Mouse (Mus musculus): Measurements from ENCODE around the gene Nrtn. TPM values are rescaled to one million over a fixed set of nuclear protein-coding genes. Genes with fewer than 3 reads are reported as not detected.

Gene Nrtn
- polyA plus RNA-seq, 1 experiment from 2014 or later: 20.6 TPM

DNA sequence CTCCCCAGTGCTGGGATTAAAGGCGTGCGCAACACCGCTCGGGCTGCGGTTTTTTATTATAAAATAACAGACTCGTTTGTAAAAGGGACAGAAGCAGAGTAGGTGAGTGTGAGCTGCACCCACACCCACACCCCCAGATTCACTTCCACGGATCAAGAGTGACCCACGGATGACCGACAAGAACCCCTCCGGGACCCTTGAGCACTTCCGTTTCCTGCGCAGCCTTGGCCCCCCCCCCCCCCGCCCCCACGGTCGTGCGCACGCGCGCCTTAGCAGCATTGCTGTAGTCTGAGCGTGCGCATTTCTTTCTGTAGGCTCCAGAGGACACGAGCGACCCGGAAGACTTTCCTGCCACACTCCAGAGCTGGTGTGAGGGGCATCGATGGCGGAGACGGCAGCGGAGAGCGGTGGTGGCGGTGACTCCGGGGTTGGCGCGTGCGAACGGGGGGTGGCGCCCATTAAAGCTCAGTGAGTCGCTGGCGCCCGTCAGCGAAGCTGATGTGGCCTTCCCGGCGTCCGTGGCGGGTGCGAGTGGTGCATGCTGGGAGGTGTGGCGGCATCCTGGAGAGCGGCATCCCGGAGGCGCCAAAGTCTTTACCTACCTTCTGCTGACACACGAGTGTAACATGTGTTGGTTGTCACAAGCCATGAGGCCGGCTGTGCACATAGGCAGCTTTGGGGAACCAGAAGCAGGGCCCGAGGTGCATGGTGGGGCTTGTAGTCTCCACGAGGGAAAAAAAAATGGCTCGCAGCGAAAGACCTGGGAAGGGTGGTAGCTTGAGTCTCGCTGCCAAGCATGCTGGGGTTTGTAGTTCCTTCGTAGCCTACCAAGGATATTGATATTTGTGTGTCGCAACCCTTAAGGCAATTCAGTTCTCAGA lies 7.4 kb upstream of the Nrtn start, which contains the start of gene Dus3l:
Dus3l (plus strand) TSS at position 284 of the 881 bp plus-strand sequence.
- Histone ChIP-seq H3K4me2 (replicated peaks; ENCODE audit: low read depth) (peak within 1 kb of the TSS; percentile 70), H3K4me1 (replicated peaks; ENCODE audit: control insufficient read depth, insufficient read depth, low read length) (0 out of 2 replicates have a peak, but pooled peaks cover 4% of the 10 kb centered on the region), H3K36me3 (ENCODE audit: control insufficient read depth, insufficient read depth) (peaks cover 30% of the 10 kb centered on the region), H3K27ac (ENCODE audit: low read depth, low read length) (peak within 1 kb of the TSS; percentile 87), H3K4me3 (ENCODE audit: low read depth, low read length) (peak within 1 kb of the TSS; percentile 75), H3K9ac (ENCODE audit: low read depth, low read length) (peak within 1 kb of the TSS; percentile 59), H3K27me3 (replicated peaks; ENCODE audit: control insufficient read depth, insufficient read depth, low read length) (no peaks in the 10 kb centered on the region), H3K9me3 (ENCODE audit: control insufficient read depth) (no peaks in the 10 kb centered on the region)
- ATAC-seq: peak; percentile 83
- no peak for TF ChIP-seq CTCF (IDR thresholded peaks at IDR 0.05; ENCODE audit: low read depth)
- WGBS: under 1% methylated on average over 54 of the region's 58 CpGs

- ATAC-seq: no peak
- Histone ChIP-seq H3K36me3 (ENCODE audit: control insufficient read depth, insufficient read depth) (peaks cover 22% of the 10 kb centered on the region), H3K4me1 (replicated peaks; ENCODE audit: control insufficient read depth, insufficient read depth, low read length) (0 out of 2 replicates have a peak, but pooled peaks cover 4% of the 10 kb centered on the region), H3K9me3 (ENCODE audit: control insufficient read depth) (no peaks in the 10 kb centered on the region), H3K27me3 (replicated peaks; ENCODE audit: control insufficient read depth, insufficient read depth, low read length) (no peaks in the 10 kb centered on the region), H3K4me2 (replicated peaks; ENCODE audit: low read depth) (peak overlapping the region; percentile 70), H3K9ac (ENCODE audit: low read depth, low read length) (no peak overlapping the region), H3K27ac (ENCODE audit: low read depth, low read length) (no peak overlapping the region), H3K4me3 (ENCODE audit: low read depth, low read length) (peak overlapping the region; percentile 75; the same call in 1 of the 2 replicates)
- TF ChIP-seq CTCF (IDR thresholded peaks at IDR 0.05; ENCODE audit: low read depth): no peak
- WGBS: 73% methylated on average over 8 of the region's 8 CpGs
Observed at GRCm38 (mm10) chr17:56763741-56764250, 6.5 kb upstream of the Nrtn start.

DNA sequence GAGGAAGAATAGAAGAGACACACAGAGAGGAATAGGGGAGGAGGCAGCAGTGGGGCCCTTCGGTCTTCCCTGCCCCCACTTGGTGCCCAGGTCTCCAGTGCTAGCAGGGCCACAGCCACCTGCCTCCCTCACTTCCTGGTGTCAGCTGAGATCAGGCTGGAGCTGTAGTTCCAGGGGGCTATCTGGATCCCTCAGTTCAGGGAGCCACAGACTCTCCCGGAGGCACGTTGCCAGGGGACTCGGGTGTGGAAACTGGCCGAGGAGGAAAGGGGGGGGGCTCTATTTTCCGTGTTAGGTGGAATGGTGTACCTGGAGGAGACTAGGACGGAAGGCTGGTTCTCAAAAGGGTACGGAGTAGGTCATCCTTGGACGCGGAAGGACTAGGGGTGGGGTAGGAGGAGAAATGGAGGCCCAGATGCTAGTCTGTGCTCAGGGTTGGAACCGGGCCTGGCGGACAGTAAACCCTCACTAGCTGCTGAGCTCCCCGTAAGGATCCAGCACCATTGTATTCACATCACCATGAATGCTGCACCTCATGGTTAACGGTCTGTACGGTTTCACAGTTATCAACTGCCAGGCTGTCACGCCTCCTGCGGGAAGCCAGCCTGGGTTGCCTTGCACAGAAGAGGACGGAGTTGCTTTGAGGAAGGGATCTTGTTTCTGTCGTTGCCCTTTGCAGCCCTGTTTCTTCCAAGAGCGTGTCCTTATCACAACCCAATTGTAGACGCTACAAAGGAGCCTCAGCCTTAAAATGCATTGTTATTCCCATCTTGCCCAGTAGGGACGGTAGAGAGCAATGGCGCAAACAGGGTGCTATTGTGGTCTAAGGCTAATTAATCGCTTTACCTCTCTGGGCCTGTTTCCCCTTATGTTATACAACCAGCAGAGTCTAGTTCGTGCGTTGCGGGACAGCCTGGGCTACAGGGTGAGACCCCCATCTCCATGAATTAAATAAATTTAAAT lies 5.7 kb upstream of the Nrtn start:
- peak; percentile 100 for TF ChIP-seq CTCF (IDR thresholded peaks at IDR 0.05; ENCODE audit: low read depth)
- Histone ChIP-seq H3K4me3 (ENCODE audit: low read depth, low read length) (no peak overlapping the region), H3K4me1 (replicated peaks; ENCODE audit: control insufficient read depth, insufficient read depth, low read length) (0 out of 2 replicates have a peak, but pooled peaks cover 4% of the 10 kb centered on the region), H3K9ac (ENCODE audit: low read depth, low read length) (no peak overlapping the region), H3K36me3 (ENCODE audit: control insufficient read depth, insufficient read depth) (peaks cover 15% of the 10 kb centered on the region), H3K4me2 (replicated peaks; ENCODE audit: low read depth) (peak overlapping the region; percentile 82), H3K9me3 (ENCODE audit: control insufficient read depth) (no peaks in the 10 kb centered on the region), H3K27me3 (replicated peaks; ENCODE audit: control insufficient read depth, insufficient read depth, low read length) (no peaks in the 10 kb centered on the region), H3K27ac (ENCODE audit: low read depth, low read length) (no peak overlapping the region; the same call in 1 of the 2 replicates)
- ATAC-seq: no peak
- 35% methylated on average over 27 of the region's 27 CpGs for WGBS

GRCm38 (mm10) chr17:56761991-56762410 lies 4.7 kb upstream of the Nrtn start:
- H3K4me2 ChIP-seq (replicated peaks; ENCODE audit: low read depth): peak overlapping the region; percentile 82
- peaks cover 6% of the 10 kb centered on the region; the same call in 1 of the 2 replicates for H3K36me3 ChIP-seq (ENCODE audit: control insufficient read depth, insufficient read depth)
- no peaks in the 10 kb centered on the region for H3K27me3 ChIP-seq (replicated peaks; ENCODE audit: control insufficient read depth, insufficient read depth, low read length)
- H3K9ac ChIP-seq (ENCODE audit: low read depth, low read length): peak overlapping the region; percentile 37; the same call in 1 of the 2 replicates
- peak; percentile 3 for ATAC-seq
- H3K4me3 ChIP-seq (ENCODE audit: low read depth, low read length): peak overlapping the region; percentile 43
- H3K9me3 ChIP-seq (ENCODE audit: control insufficient read depth): no peaks in the 10 kb centered on the region
- peaks cover 10% of the 10 kb centered on the region for H3K4me1 ChIP-seq (replicated peaks; ENCODE audit: control insufficient read depth, insufficient read depth, low read length)
- WGBS: under 1% methylated on average over 26 of the region's 28 CpGs
- peak overlapping the region; percentile 10; the same call in 1 of the 2 replicates for H3K27ac ChIP-seq (ENCODE audit: low read depth, low read length)
- no peak for TF ChIP-seq CTCF (IDR thresholded peaks at IDR 0.05; ENCODE audit: low read depth)

- Histone ChIP-seq H3K27ac (ENCODE audit: low read depth, low read length) (no peak overlapping the region), H3K9me3 (ENCODE audit: control insufficient read depth) (no peaks in the 10 kb centered on the region), H3K36me3 (ENCODE audit: control insufficient read depth, insufficient read depth) (no peaks in the 10 kb centered on the region), H3K9ac (ENCODE audit: low read depth, low read length) (no peak overlapping the region), H3K4me2 (replicated peaks; ENCODE audit: low read depth) (no peak overlapping the region), H3K27me3 (replicated peaks; ENCODE audit: control insufficient read depth, insufficient read depth, low read length) (no peaks in the 10 kb centered on the region), H3K4me3 (ENCODE audit: low read depth, low read length) (no peak overlapping the region), H3K4me1 (replicated peaks; ENCODE audit: control insufficient read depth, insufficient read depth, low read length) (peaks cover 10% of the 10 kb centered on the region)
- WGBS: 68% methylated on average over 3 of the region's 3 CpGs
- TF ChIP-seq CTCF (IDR thresholded peaks at IDR 0.05; ENCODE audit: low read depth): no peak
- no peak for ATAC-seq
Observed at GRCm38 (mm10) chr17:56761077-56761476, 3.7 kb upstream of the Nrtn start.

All from intestine, postnatal 0 days (tissue).